Mouse (Mus musculus) limb, embryonic 11.5 days (tissue): Measurements from ENCODE around the gene Lnpep. TPM values are rescaled to one million over a fixed set of nuclear protein-coding genes. Genes with fewer than 3 reads are reported as not detected.
A peak's percentile ranks its signal among the peaks of the same experiment; 100 is the strongest.

ENCODE experiments used
- ATAC-seq: fragments of 200-750 bp; cut with Nextera tagmentation; 2 replicates; pipeline ENCODE4 v1.8.0; 2017; ENCODE audit warnings: low read depth; ENCODE audit not compliant: insufficient number of reproducible peaks, low FRiP score, low TSS enrichment
- DNase-seq: peaks from one replicate; pipeline ENCODE4 v3.0.0-alpha.2; 2015; ENCODE audit warnings: low spot score
- H3K27ac ChIP-seq: fragments of 300-500 bp; sonication (generic); replicated peaks from 2 replicates; pipeline ENCODE4 v1.5.1; 2014; ENCODE audit warnings: low read depth, mild to moderate bottlenecking, low read length
- H3K27me3 ChIP-seq: fragments of 300-500 bp; sonication (generic); 2 replicates; pipeline ENCODE4 v1.6.1; 2014; ENCODE audit warnings: mild to moderate bottlenecking, low read length, mixed read lengths; ENCODE audit not compliant: control insufficient read depth, insufficient read depth
- H3K36me3 ChIP-seq: fragments of 300-500 bp; sonication (generic); 2 replicates; pipeline ENCODE4 v1.6.1; 2014; ENCODE audit warnings: mild to moderate bottlenecking, low read length, moderate library complexity, mixed read lengths; ENCODE audit not compliant: control insufficient read depth, insufficient read depth
- H3K4me1 ChIP-seq: fragments of 300-500 bp; sonication (generic); 2 replicates; pipeline ENCODE4 v1.6.1; 2014; ENCODE audit warnings: low read length, mixed read lengths; ENCODE audit not compliant: control insufficient read depth, insufficient read depth
- H3K4me2 ChIP-seq: fragments of 300-500 bp; sonication (generic); 2 replicates; pipeline ENCODE4 v1.6.1; 2014; ENCODE audit warnings: low read depth, mild to moderate bottlenecking, moderate library complexity; ENCODE audit not compliant: severe bottlenecking
- H3K4me3 ChIP-seq: fragments of 300-500 bp; sonication (generic); 2 replicates; pipeline ENCODE4 v1.5.1; 2014; ENCODE audit warnings: low read depth, low read length
- H3K9ac ChIP-seq: fragments of 300-500 bp; sonication (generic); 2 replicates; pipeline ENCODE4 v1.6.1; 2014; ENCODE audit warnings: mild to moderate bottlenecking, low read length
- H3K9me3 ChIP-seq: fragments of 300-500 bp; sonication (generic); 2 replicates; pipeline ENCODE4 v1.6.1; 2016; ENCODE audit warnings: low read length; ENCODE audit not compliant: control insufficient read depth
- WGBS: fragments of 180-500 bp; shearing (Covaris S2); extraction: QIAGEN DNeasy Blood & Tissue Kit; methylation state at CpG from one replicate; pipeline ENCODE4 v1.1.7; 2014; 5-methylcytosine and 5-hydroxymethylcytosine counted together
- polyA plus RNA-seq: library from polyadenylated mRNA; unstranded; fragments of >200 nt; fragmentation: Nextera tagmentation; extraction: Ambion mirVana; gene quantifications from 2 replicates; pipeline ENCODE4 v1.2.1, GENCODE M21; 2014

Lnpep gene
- polyA plus RNA-seq: 8.6 and 9.4 TPM in 2 replicates

GRCm38 (mm10) chr17:17624957-17625586 lies at the start of gene Lnpep:
Gene Lnpep (minus strand): TSS chr17:17625050.
- Histone ChIP-seq H3K9ac (peak within 1 kb of the TSS; percentile 90), H3K27ac (peak within 1 kb of the TSS; percentile 99), H3K4me2 (peak within 1 kb of the TSS; percentile 75), H3K36me3 (no peaks in the 10 kb centered on the region), H3K4me3 (peak within 1 kb of the TSS; percentile 89), H3K9me3 (no peaks in the 10 kb centered on the region; the same call in 1 of the 2 replicates), H3K4me1 (peaks cover 6% of the 10 kb centered on the region; the same call in 1 of the 2 replicates), H3K27me3 (no peaks in the 10 kb centered on the region)
- WGBS: under 1% methylated on average over 38 of the region's 44 CpGs
- DNase-seq: peak; percentile 91
- ATAC-seq: peak; percentile 96

GRCm38 (mm10) chr17:17655829-17656176 lies 31.0 kb upstream of the Lnpep start:
- no peak for ATAC-seq
- H3K27ac ChIP-seq: no peak overlapping the region
- 34% methylated on average over 2 of the region's 2 CpGs for WGBS

GRCm38 (mm10) chr17:17654997-17655828 lies 30.4 kb upstream of the Lnpep start:
- ATAC-seq (no peak), DNase-seq (no peak)
- Histone ChIP-seq H3K4me3 (no peak overlapping the region), H3K4me2 (peak overlapping the region; percentile 21; the same call in 1 of the 2 replicates), H3K27me3 (no peaks in the 10 kb centered on the region), H3K4me1 (no peaks in the 10 kb centered on the region), H3K27ac (no peak overlapping the region), H3K9ac (0 out of 2 replicates have a peak overlapping the region, but pooled peaks have one; percentile 5), H3K9me3 (no peaks in the 10 kb centered on the region), H3K36me3 (no peaks in the 10 kb centered on the region)
- WGBS: 14% methylated on average over 10 of the region's 10 CpGs

More at GRCm38 (mm10) chr17:17655829-17656176, 31.0 kb upstream of the Lnpep start:
- Histone ChIP-seq H3K4me2 (no peak overlapping the region), H3K4me1 (no peaks in the 10 kb centered on the region), H3K9ac (no peak overlapping the region), H3K36me3 (no peaks in the 10 kb centered on the region), H3K27me3 (no peaks in the 10 kb centered on the region), H3K4me3 (no peak overlapping the region), H3K9me3 (no peaks in the 10 kb centered on the region)
- no peak for DNase-seq

- Histone ChIP-seq H3K27ac (no peak overlapping the region), H3K27me3 (no peaks in the 10 kb centered on the region), H3K4me3 (no peak overlapping the region), H3K4me2 (no peak overlapping the region), H3K36me3 (no peaks in the 10 kb centered on the region), H3K9ac (no peak overlapping the region), H3K9me3 (no peaks in the 10 kb centered on the region), H3K4me1 (no peaks in the 10 kb centered on the region)
- WGBS: 77% methylated on average over 4 of the region's 4 CpGs
- ATAC-seq: no peak
- DNase-seq: no peak
Measured at GRCm38 (mm10) chr17:17652570-17652969, 27.7 kb upstream of the Lnpep start.

DNA sequence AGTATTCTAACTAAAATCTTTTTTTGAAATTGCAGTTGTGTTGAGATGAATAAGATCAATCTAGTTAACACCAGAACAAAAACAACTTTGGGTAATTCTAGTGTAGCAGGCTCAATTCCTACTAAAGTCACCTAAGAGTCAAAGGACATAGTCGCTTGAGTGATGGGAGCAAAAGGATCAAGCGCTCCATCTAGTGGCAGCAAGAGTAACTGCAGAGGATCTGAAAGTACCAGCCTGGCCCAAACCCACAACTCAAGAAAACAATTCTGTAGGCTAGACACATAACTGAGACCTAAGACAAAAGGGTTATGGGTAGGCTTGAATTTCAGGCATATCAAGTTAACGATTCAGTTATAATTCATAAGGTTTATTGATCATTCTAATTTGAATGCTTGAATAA lies 20.9 kb upstream of the Lnpep start:
- Histone ChIP-seq H3K27me3 (no peaks in the 10 kb centered on the region), H3K4me1 (no peaks in the 10 kb centered on the region), H3K9me3 (no peaks in the 10 kb centered on the region), H3K9ac (no peak overlapping the region), H3K27ac (no peak overlapping the region), H3K4me3 (no peak overlapping the region), H3K36me3 (no peaks in the 10 kb centered on the region), H3K4me2 (no peak overlapping the region)
- ATAC-seq: peak; percentile 57; the same call in 1 of the 2 replicates
- DNase-seq: peak; percentile 67
- WGBS: 3% methylated on average over 3 of the region's 3 CpGs

DNA sequence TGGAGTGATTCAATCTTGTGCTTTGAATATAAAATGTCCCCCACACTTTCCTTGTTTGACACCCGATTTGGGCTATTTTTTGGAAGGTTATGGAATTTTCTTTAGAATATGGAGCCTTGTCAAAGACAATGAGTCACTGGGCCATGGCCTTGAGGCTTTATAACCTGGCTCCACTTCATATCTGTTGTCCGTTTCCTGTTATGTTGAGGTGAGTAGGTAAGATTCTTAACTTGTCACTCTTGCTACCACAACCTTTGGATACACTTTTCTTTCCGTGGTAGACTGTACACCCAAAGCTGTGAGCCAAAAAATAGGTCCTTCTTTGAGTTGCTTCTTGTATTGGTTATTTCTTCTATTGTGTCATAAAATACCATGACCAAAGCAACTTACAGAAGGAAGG lies 12.5 kb upstream of the Lnpep start:
- Histone ChIP-seq H3K4me1 (no peaks in the 10 kb centered on the region), H3K4me2 (no peak overlapping the region), H3K9me3 (no peaks in the 10 kb centered on the region), H3K27me3 (no peaks in the 10 kb centered on the region), H3K27ac (no peak overlapping the region), H3K4me3 (no peak overlapping the region), H3K36me3 (no peaks in the 10 kb centered on the region), H3K9ac (no peak overlapping the region)
- DNase-seq (no peak), ATAC-seq (no peak)
- 84% methylated on average over 3 of the region's 3 CpGs for WGBS

GRCm38 (mm10) chr17:17636147-17636546 lies 11.3 kb upstream of the Lnpep start:
- Histone ChIP-seq H3K27ac (no peak overlapping the region; the same call in 1 of the 2 replicates), H3K4me1 (no peaks in the 10 kb centered on the region), H3K4me2 (no peak overlapping the region), H3K9me3 (no peaks in the 10 kb centered on the region), H3K27me3 (no peaks in the 10 kb centered on the region), H3K4me3 (no peak overlapping the region), H3K9ac (no peak overlapping the region), H3K36me3 (no peaks in the 10 kb centered on the region)
- DNase-seq (no peak), ATAC-seq (no peak)
- 32% methylated on average over 3 of the region's 3 CpGs for WGBS

DNA sequence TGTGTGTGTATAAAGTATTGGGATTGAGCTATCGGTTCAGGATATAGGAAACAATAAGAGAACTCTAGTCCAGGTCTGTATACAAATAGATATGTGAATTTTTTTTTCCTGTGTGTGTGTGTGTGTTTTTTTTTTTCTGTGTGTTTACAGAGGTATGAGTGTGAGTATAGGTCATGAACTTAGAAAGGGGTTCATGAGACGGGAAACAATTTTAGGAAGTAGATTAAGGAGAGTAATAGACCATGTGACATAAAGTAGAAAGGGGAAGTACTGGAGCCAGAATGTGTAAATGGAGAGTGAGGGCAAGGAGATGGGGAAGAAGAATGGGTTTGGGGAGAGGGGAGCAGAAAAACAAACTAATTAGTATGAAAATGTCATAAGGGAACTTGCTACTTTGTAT lies 9.2 kb upstream of the Lnpep start:
- ATAC-seq (no peak), DNase-seq (no peak)
- Histone ChIP-seq H3K27ac (no peak overlapping the region), H3K27me3 (no peaks in the 10 kb centered on the region), H3K9ac (no peak overlapping the region), H3K36me3 (no peaks in the 10 kb centered on the region), H3K4me3 (no peak overlapping the region), H3K4me1 (no peaks in the 10 kb centered on the region), H3K4me2 (no peak overlapping the region), H3K9me3 (no peaks in the 10 kb centered on the region)
- 91% methylated on average over 2 of the region's 2 CpGs for WGBS
